Mouse (Mus musculus) CH12.LX (cell line): ENCODE measurements around the gene Gm20518.

Experiments
- CTCF ChIP-seq, 2 experiments: IDR thresholded peaks in 1 of 2; conservative IDR thresholded peaks in 1 of 2; 2 replicates each; pipeline ENCODE4 v1.5.1; 2011 to 2012; ENCODE audit warnings: low read depth in 2 of 2, low read length in 2 of 2, improper control_type of control experiment in 1 of 2, inconsistent platforms in 1 of 2, mild to moderate bottlenecking in 1 of 2, moderate library complexity in 1 of 2
- ELF1 ChIP-seq: IDR thresholded peaks from 2 replicates; pipeline ENCODE4 v1.6.1; 2014; ENCODE audit warnings: low read depth, mild to moderate bottlenecking, inconsistent platforms, low read length, improper control_type of control experiment
- NELFE ChIP-seq: IDR thresholded peaks from 2 replicates; pipeline ENCODE4 v1.6.1; 2011; ENCODE audit warnings: low read depth, low read length, improper control_type of control experiment
- TBP ChIP-seq: conservative IDR thresholded peaks from 2 replicates; pipeline ENCODE4 v1.6.1; 2011; ENCODE audit warnings: low read depth, low read length, improper control_type of control experiment
- ZC3H11A ChIP-seq: IDR thresholded peaks from 2 replicates; pipeline ENCODE4 v1.6.1; 2012; ENCODE audit warnings: low read depth, mild to moderate bottlenecking, inconsistent platforms, low read length, improper control_type of control experiment
- ZKSCAN1 ChIP-seq: IDR thresholded peaks from 2 replicates; pipeline ENCODE4 v1.6.1; 2012; ENCODE audit warnings: low read depth, inconsistent platforms, low read length, improper control_type of control experiment, borderline replicate concordance

DNA sequence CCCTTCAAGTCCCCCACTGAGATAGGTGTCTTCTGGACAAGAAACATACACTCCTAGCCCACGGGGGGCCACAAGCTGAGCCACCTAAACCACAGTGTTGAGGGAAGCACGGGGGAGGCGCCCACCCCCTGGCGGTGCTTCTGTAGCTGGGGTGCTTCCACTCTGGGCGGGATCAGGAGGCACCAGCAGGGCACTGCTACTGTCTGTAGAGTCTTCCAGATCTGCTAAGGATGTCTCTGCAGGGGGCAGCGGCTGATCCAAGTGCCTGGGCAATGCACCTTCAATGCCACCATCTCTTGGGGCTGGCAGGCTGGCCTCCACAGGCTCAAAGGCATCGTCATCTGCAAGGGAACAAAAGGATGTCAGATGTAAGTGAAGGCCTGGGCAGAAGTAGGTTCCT lies 49.0 kb downstream of the Gm20518 start:
- no peak for TF ChIP-seq ZKSCAN1
- no peak for TF ChIP-seq CTCF (conservative IDR thresholded peaks at IDR 0.05 in 1 of 2, IDR thresholded peaks at IDR 0.05 in 1 of 2; ENCODE audit: low read depth in 2 of 2, low read length in 2 of 2)
- no peak for TF ChIP-seq ELF1
- TF ChIP-seq ZC3H11A, result no peak
- TF ChIP-seq TBP, result no peak
- no peak for TF ChIP-seq NELFE
